Mouse (Mus musculus): ENCODE measurements around the gene Fars2.

Gene Fars2

DNA sequence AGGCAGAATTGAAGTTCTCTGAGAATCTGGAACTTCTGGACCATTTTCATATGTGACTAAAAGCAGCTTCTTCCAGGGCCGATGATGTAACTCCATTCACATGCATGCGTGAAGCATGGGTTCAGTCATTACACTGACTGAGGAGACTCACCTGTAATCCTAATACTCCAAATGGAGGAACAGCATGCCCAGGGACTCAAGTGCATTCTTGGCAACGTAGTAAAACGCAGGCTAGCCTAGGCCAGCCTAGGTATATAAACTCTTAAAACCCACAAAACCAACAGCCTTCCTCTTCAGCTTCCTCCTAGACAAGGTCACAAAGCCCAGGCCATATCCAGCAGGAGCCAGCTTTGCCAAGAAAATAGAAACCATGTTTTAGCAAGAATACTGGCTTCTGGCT is 57.6 kb downstream of the Fars2 start:
- no peak for TF ChIP-seq GATA4 (IDR thresholded peaks at IDR 0.05; ENCODE audit: insufficient replicate concordance, low read length)

DNA sequence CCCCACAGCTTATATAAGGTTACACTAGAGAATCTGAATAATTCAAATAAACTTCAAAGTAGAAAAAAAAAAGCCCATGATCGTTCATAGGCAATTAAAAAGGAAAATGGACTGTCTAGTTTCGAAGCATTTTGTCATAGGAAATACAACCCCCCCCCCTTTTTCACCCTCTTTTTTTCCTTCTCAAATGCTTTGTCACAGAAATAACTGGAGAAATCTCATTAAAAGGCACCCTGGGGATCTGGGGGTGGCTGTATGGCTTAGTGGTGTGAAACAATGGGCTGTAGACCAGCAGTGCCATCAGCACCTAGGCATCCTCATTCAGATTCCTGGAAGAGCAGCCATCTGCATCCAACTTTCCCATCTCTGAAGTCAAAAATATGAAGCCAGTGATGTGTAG is 64.0 kb downstream of the Fars2 start:
- no peak for TF ChIP-seq GATA4 (IDR thresholded peaks at IDR 0.05; ENCODE audit: insufficient replicate concordance, low read length)

DNA sequence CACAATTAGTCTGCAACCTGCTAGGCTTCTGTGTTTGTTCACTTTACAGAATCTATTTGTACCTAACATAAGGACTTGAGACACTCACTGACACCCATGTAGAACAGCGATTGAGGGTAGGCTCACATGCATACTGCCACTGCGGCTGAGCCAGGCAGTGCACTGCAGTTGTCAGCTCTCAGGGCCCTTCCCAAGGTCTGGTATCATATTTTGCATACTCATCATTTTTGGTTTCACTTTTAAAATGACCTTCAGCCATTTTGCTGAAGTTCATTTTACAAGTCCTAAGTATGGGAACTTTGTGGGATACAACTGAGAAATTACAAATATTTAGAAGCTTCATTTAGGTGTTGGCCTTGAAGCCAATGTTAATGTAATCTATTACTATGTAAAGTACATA is 73.4 kb downstream of the Fars2 start:
- TF ChIP-seq GATA4 (IDR thresholded peaks at IDR 0.05; ENCODE audit: insufficient replicate concordance, low read length), result no peak

DNA sequence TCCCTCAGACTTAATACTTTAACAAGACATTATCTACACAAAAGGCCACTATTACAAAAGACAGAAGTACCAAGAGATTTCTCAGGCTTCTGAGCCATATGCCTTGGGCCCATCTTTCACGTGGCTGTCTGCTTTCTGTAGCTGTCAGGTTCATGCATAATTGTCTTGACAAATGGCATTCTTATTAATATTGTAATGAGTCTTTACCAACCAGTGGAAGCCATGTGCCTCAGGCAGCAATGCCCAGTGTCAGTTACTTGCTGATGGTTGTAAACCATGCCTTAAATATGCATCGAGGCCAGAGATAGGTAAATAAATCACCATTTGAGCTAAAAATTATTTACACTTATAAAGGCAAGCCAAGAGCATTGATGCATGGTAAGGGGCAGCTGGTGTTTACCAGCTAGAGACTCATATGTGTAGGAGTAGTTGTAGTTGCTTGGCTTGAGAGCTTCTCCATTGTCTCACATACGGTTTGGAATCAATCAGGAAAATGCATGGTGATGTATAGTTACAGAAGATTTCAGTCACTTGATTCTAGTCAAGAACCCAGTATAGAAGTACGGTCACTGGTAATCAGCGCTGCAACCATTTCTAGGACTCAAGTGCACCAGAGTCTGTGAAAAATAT is 76.4 kb downstream of the Fars2 start:
- TF ChIP-seq GATA4 (IDR thresholded peaks at IDR 0.05; ENCODE audit: insufficient replicate concordance, low read length), result no peak

DNA sequence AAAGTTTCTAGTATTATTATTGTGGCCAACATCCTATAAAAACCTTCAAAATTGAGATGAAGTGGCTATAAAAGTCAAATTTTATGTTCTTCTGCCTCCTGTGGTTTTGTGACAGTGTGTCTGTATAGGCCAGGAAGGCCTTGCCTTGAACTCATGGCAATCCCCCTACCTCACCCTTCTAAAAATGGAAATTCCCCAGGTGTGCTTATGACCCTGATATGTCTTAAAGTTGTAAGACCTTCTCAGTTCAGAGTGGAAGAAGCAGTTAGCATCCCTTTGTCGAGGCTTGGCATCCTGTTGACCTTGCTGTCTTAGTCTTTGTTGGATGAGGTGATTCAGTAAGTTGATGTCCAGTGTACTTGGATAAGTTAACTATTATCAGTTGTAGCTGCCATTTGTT is 82.1 kb downstream of the Fars2 start:
- TF ChIP-seq GATA4 (IDR thresholded peaks at IDR 0.05; ENCODE audit: insufficient replicate concordance, low read length), result no peak

DNA sequence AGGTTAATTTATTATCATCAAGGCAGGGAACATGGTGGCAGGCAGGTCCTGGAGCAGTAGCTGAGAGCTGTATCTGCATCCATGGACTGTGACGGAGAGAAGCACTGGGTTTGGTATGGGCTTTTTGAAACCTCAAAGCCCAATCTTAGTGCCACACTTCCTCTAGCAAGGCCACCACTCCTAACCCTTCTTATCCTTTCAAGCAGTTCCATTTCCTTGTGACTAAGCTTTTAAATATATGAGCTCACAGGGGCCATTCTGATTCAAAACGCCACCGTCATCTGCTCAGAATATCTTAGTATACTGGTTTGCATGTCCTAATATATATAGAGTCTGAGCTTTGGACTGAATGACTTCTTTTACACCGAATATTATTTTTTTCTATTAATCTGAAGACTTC is 83.2 kb downstream of the Fars2 start:
- TF ChIP-seq GATA4 (IDR thresholded peaks at IDR 0.05; ENCODE audit: insufficient replicate concordance, low read length), result no peak

DNA sequence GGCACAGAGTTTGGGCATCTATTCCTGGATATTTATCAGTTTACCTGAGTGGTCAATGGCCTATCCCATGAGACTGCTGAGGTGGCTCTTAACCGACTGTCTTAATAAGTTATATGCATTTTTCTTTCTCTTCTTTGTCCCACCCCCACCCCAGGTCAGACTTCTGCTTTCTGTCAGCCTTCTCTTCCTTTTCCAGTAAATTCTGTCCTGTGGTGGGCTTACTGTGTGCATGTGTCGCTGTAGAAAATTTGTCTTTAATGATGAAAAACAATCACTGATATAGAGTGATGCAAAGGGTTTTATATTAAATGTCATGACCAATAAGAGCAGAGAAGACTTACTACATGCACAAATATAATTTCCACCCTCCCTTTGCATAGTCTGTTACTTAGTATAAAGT is 85.3 kb downstream of the Fars2 start:
- no peak for TF ChIP-seq GATA4 (IDR thresholded peaks at IDR 0.05; ENCODE audit: insufficient replicate concordance, low read length)

DNA sequence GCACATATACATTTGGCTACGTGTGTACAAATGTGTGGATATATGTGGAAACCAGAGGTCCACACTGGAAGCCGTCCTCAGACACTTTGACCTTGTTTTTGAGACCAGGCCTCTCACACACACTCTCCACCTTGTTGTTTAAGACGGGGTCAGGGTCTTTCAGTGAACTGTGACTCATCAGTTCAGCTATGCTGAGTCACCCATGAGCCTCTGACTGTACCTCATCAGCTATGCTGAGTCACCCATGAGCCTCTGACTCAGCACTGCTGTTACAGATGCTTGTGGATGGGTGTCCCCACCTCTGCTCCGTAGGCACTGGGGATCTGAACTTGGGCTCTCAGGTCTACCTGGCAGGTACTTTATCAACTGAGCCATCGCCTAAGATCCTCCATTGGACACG is 85.8 kb downstream of the Fars2 start:
- no peak for TF ChIP-seq GATA4 (IDR thresholded peaks at IDR 0.05; ENCODE audit: insufficient replicate concordance, low read length)

DNA sequence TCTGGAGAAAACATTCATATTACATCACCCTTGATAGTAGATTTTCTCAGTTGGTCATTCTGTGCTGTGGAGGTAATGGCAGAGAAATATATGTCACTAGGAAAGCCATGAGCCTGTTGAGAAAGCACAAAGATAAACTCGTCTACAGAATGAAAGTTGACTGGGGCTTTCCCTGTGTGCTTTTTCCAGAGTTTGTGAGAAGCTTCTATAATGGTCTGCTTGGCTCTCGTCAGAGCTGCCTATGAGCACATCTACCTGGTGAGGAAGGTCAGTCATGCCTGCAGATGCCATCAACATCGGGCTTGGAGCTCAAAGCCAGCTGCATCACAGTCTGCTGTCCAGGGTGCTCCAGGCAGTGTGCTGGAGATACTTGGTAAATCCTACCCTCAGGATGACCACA is 87.1 kb downstream of the Fars2 start:
- TF ChIP-seq GATA4 (IDR thresholded peaks at IDR 0.05; ENCODE audit: insufficient replicate concordance, low read length), result no peak

DNA sequence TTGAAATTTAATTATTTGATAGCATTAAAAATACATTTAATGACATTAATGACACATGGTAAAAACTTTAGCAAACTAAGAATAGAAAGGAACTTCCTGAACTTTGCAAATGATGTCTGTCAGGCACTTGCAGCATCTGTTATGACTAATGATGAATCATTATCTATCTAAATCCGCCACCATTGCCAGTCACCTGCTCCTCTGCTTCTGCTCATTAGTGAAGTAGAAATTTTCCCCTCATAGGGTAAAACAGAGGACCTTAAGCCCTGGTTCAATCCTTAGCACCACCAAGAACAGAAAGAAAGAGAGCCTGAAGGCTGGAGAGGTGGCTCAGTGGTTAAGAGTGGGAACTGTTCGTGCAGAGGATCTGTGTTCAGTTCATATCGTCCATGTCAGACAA is 93.8 kb downstream of the Fars2 start:
- no peak for TF ChIP-seq GATA4 (IDR thresholded peaks at IDR 0.05; ENCODE audit: insufficient replicate concordance, low read length)

DNA sequence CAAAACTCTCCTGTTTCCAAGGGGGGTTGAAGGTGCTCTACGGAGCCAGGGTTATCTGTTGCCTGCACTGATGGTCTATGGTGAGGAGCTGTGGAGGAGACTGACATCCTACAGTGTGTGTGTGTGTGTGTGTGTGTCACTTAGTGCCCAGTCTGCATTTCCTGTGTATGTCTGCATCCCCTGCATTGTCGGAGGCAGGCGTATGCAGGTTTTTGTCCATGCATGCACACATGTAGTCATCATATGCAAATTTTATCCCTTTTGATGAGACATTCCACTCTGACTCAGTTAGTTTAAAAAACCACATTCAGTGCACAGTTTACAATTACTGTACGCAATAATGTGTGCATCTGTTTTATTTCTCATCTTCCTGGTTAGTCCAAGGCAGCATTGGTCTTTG is 96.8 kb downstream of the Fars2 start:
- TF ChIP-seq GATA4 (IDR thresholded peaks at IDR 0.05; ENCODE audit: insufficient replicate concordance, low read length), result no peak

DNA sequence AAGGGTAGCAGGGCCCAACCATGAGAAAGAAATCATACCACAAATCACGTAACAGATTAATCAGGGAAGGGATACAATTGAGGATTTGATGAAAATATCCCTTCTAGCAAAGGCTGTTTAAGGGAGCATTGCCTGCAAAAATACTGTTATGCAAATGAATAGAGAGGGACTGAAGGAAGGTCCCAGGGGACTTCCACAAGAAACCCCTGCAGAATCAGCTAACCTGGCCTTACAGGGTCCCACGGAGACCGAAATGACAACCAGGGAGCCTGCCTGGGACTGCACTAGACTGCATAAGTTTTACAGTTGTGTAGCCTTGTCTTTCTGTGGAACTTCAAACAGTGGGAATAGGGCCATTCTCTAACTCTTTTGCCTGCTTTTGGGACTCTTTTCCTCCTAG is 98.8 kb downstream of the Fars2 start:
- TF ChIP-seq GATA4 (IDR thresholded peaks at IDR 0.05; ENCODE audit: insufficient replicate concordance, low read length), result no peak

DNA sequence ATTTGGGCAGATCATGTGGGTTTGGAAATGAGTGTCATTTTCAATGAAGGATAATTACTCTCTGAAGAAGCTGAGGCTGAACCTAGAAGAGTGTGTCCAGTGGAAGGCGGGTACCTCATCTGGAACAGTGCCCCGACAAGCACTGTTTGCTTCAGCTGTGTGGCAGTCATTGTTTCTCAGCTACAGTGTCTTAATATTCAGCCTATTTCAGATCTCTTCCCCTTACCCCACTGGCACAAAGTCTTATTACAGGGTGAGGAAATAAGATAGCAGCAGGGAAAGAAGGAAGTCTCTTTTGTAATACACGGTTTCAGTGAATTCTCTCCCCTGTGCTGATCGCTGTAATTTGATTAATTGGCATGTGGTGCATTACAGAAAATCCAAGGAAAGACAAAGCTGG is 101.1 kb downstream of the Fars2 start:
- TF ChIP-seq GATA4 (IDR thresholded peaks at IDR 0.05; ENCODE audit: insufficient replicate concordance, low read length), result no peak

DNA sequence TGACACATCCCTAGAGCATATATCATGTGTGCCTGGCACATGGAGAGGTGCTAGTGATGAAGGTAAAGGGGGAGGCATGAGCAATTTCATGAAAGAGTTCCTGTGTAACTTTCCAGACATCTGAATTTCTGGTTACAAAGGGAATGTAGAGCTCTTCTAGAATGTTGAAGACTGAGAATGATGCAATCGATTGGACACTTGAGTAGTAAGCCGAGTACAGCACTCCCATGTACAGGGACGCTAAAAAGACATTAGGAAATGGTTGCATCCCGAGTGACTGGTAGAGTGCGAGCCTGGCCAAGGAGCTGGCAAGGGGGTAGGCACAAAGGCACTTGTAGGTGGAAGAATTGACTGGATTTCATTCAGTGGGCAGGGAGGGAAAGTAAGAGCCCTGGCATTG is 102.3 kb downstream of the Fars2 start:
- no peak for TF ChIP-seq GATA4 (IDR thresholded peaks at IDR 0.05; ENCODE audit: insufficient replicate concordance, low read length)

DNA sequence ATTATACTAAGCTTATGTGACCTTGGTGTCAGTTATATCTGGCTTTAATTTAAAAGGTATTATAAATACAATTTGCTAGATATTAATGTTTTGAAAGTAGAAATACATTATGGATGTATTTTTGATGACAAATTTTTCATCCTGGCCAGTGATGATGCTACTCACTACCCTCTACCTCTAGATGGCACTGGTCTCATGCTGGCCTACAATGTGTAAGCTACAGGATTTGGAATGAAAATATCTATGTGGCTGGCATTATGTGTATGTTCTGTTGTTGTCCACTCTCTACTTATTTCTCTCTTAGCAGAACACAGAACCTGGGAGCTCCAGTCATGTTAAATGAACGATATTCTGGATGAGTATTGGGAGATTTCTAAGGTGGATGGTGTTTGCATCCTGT is 104.7 kb downstream of the Fars2 start:
- no peak for TF ChIP-seq GATA4 (IDR thresholded peaks at IDR 0.05; ENCODE audit: insufficient replicate concordance, low read length)

DNA sequence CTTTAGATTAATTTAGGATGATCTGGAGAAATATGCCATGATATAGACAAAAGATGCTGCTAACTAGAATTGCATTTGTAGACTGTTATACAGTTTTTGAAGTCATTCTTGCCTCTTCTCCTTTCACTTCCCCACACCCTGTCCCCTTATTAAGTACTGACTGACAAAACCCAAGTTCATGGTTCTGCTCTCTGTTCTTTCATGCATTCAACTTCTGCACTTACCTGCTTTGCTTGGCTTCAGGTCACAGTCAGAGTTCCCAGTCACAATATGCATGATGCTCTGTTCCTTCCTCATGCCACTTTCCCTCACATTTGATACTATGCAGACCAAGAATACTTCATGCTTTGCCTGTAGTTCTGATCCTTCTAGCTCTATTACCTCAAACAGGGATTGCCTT is 105.5 kb downstream of the Fars2 start:
- no peak for TF ChIP-seq GATA4 (IDR thresholded peaks at IDR 0.05; ENCODE audit: insufficient replicate concordance, low read length)

DNA sequence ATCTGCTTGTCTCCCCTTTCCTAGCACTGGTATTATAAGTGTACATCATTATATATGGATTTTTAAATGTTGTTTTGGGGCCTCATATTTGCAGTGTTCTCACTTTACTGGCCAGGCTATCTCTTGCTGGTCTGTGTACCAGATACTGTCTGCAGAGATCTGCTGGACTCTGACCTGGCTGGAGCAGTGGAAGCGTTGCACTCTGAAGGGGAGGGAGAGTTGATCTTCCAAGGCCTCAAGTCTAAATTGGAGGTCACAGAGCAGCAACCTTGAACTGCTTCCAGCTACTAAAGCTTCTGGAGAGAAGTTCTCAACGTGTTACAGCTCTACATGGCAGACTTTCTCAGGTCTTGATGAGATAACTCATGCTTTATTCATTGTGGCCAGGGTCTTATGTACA is 107.2 kb downstream of the Fars2 start:
- no peak for TF ChIP-seq GATA4 (IDR thresholded peaks at IDR 0.05; ENCODE audit: insufficient replicate concordance, low read length)

DNA sequence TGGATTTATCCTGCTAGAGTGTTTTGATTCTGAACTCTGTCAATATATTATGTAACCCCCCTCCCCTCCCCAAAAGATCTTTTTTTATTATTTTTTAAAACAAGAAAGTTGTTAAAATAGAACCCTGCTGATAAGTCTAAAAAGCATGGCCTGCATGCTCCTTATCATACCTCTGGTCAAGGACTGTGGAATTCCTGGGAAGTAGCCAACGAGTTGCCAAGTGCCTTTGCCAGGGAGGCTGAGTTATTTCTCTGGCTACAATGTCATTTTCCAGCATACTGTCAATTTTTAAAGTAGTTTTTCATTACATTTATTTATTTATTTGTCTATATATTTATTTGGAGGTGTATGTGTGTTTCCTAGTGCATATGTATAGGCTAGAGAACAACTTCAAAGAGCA is 125.0 kb downstream of the Fars2 start:
- no peak for TF ChIP-seq GATA4 (IDR thresholded peaks at IDR 0.05; ENCODE audit: insufficient replicate concordance, low read length)

Measured in liver, adult (tissue).